In the genomic region with DNA sequence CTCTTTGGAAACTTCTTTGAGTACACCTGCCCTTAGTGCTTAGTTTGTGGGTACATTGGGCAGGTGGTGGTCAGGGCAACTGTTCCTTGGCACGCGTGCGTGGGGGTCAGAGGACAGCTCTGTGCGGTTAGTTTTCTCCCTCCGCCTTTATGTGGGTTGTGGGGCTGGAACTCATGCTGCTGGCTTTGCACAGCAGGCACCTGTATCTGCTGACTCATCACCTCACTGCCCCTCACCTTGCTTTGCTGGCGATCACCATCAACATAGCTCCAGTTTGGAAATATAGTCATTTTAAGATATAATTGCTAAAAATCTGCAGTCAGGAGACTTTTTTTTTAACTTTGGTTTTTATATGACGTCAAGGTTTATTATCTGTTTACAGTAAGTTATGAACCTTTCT, we compare ENCODE assay signal across 15 mouse cellular contexts. TPM values are rescaled to one million over a fixed set of nuclear protein-coding genes. Genes with fewer than 3 reads are reported as not detected.
DNase-seq lines count a peak whose midpoint lies in the region; ATAC-seq and TF ChIP-seq lines count a peak whose summit lies in the region.
"Had no signal": no experiment of that assay in that cellular context is flagged by ENCODE, and none has a peak within 500 bp of the region (broad histone marks: within the 10 kb centered on the region; RNA-seq: fewer than 3 reads in every experiment).

No protein-coding gene starts in this region.

- H3K4me1 ChIP-seq in heart, postnatal 0 days (ENCODE audit: control insufficient read depth, insufficient read depth), result peaks cover 9% of the 10 kb centered on the region; the same call in 1 of the 2 replicates
- H3K4me1 ChIP-seq in E14TG2a.4 (replicated peaks; ENCODE audit: low read depth, low read length), result peaks cover 71% of the 10 kb centered on the region
- peaks cover 2% of the 10 kb centered on the region; the same call in 1 of the 2 replicates for H3K4me1 ChIP-seq in embryonic fibroblast, embryonic 13.5 days (ENCODE audit: control insufficient read depth, insufficient read depth, low read length)
- peaks cover 10% of the 10 kb centered on the region for H3K4me1 ChIP-seq in midbrain, embryonic 15.5 days

- 96% methylated on average over 7 of the region's 7 CpGs for WGBS in heart, postnatal 0 days
- WGBS in midbrain, embryonic 15.5 days, result 92% methylated on average over 7 of the region's 7 CpGs

- ATAC-seq in heart, postnatal 0 days (ENCODE audit: insufficient read depth, low read depth), result no peak
- no peak for ATAC-seq in midbrain, embryonic 15.5 days (replicated peaks)
- ATAC-seq: CD4-positive, CD25-positive, alpha-beta regulatory T cell, adult 4 months had no signal

- H3K27me3 ChIP-seq in heart, postnatal 0 days (ENCODE audit: control insufficient read depth, insufficient read depth, low read length), result 0 out of 2 replicates have a peak, but pooled peaks cover 8% of the 10 kb centered on the region
- no peaks in the 10 kb centered on the region for H3K27me3 ChIP-seq in E14TG2a.4 (ENCODE audit: insufficient read depth, low read length)
- no peaks in the 10 kb centered on the region for H3K27me3 ChIP-seq in midbrain, embryonic 15.5 days (replicated peaks)
- H3K27me3 ChIP-seq: forebrain, embryonic 12.5 days had no signal

- no peak for TF ChIP-seq EP300 in heart, postnatal 0 days (IDR thresholded peaks at IDR 0.05; ENCODE audit: low read depth)

- no peak overlapping the region for H3K4me3 ChIP-seq in heart, postnatal 0 days (ENCODE audit: low read depth, low read length)
- peak overlapping the region; percentile 94 for H3K4me3 ChIP-seq in E14TG2a.4 (replicated peaks; ENCODE audit: low read length)
- peak overlapping the region; percentile 83 for H3K4me3 ChIP-seq in embryonic fibroblast, embryonic 13.5 days (ENCODE audit: insufficient read depth, low read length)
- no peak overlapping the region; the same call in 1 of the 2 replicates for H3K4me3 ChIP-seq in midbrain, embryonic 15.5 days
- H3K4me3 ChIP-seq: forebrain, embryonic 12.5 days; myocyte had no signal

- H3K36me3 ChIP-seq in heart, postnatal 0 days (replicated peaks; ENCODE audit: control insufficient read depth, insufficient read depth, low read length), result no peaks in the 10 kb centered on the region
- H3K36me3 ChIP-seq in E14TG2a.4 (ENCODE audit: insufficient read depth, low read length), result peaks cover 39% of the 10 kb centered on the region
- no peaks in the 10 kb centered on the region for H3K36me3 ChIP-seq in midbrain, embryonic 15.5 days (replicated peaks)
- H3K36me3 ChIP-seq: forebrain, embryonic 12.5 days had no signal

- no peak for TF ChIP-seq POLR2A in embryonic fibroblast, embryonic 13.5 days (IDR thresholded peaks at IDR 0.05; ENCODE audit: low read depth, low read length)

- DNase-seq in heart, postnatal 0 days (ENCODE audit: low spot score), result no peak
- DNase-seq in heart, adult 11 months, result no peak
- no peak for DNase-seq in B cell, adult 2 months
- DNase-seq in urinary bladder, postnatal 25 days (ENCODE audit: low spot score), result no peak
- no peak for DNase-seq in urinary bladder, postnatal 14 days (ENCODE audit: low spot score)
- DNase-seq: heart, postnatal 4 days; lung, postnatal 4 days; thymus, postnatal 36 days had no signal

- H3K9me3 ChIP-seq in heart, postnatal 0 days (replicated peaks; ENCODE audit: control insufficient read depth, low read length), result no peaks in the 10 kb centered on the region
- H3K9me3 ChIP-seq in E14TG2a.4 (ENCODE audit: low read length), result no peaks in the 10 kb centered on the region
- H3K9me3 ChIP-seq in midbrain, embryonic 15.5 days, result no peaks in the 10 kb centered on the region
- H3K9me3 ChIP-seq: forebrain, embryonic 12.5 days had no signal

- TF ChIP-seq CTCF in heart, postnatal 0 days (IDR thresholded peaks at IDR 0.05; ENCODE audit: low read depth), result no peak
- TF ChIP-seq CTCF in E14TG2a.4 (conservative IDR thresholded peaks at IDR 0.05; ENCODE audit: low read length), result no peak
- no peak for TF ChIP-seq CTCF in embryonic fibroblast, embryonic 13.5 days (IDR thresholded peaks at IDR 0.05; ENCODE audit: borderline replicate concordance, insufficient read depth, low read length)

- no peak overlapping the region for H3K27ac ChIP-seq in heart, postnatal 0 days (ENCODE audit: low read depth)
- H3K27ac ChIP-seq in embryonic fibroblast, embryonic 13.5 days (ENCODE audit: insufficient read depth, low read length), result no peak overlapping the region
- no peak overlapping the region for H3K27ac ChIP-seq in midbrain, embryonic 15.5 days
- H3K27ac ChIP-seq: forebrain, embryonic 12.5 days; gastrocnemius, adult 2 months had no signal

- H3K4me2 ChIP-seq in heart, postnatal 0 days (ENCODE audit: low read depth, low read length), result peak overlapping the region; percentile 69
- H3K4me2 ChIP-seq in midbrain, embryonic 15.5 days, result peak overlapping the region; percentile 86

- H3K9ac ChIP-seq in heart, postnatal 0 days (replicated peaks; ENCODE audit: low read depth, low read length), result no peak overlapping the region
- no peak overlapping the region for H3K9ac ChIP-seq in midbrain, embryonic 15.5 days
- H3K9ac ChIP-seq: forebrain, embryonic 12.5 days had no signal

RNA-seq across cellular contexts. Expression of a gene that starts 2.0 kb away (rescaled TPM):
- total RNA-seq in heart, postnatal 0 days (2014; rRNA removed; ENCODE audit: low replicate concordance), result 26.1 and 29.1 TPM in 2 replicates
- polyA plus RNA-seq in heart, postnatal 0 days (2015; fragmentation: Nextera tagmentation; extraction: Ambion mirVana), result 19.9 and 20.0 TPM in 2 replicates
- polyA plus RNA-seq in embryonic fibroblast, embryonic 13.5 days (2011; ENCODE audit: insufficient read length, low read depth, missing spikeins), result 149 and 184 TPM in 2 replicates
- 40.8 and 41.5 TPM in 2 replicates for polyA plus RNA-seq in midbrain, embryonic 15.5 days (2015; fragmentation: Nextera tagmentation; extraction: Ambion mirVana)

Comparison
In these comparisons a context has a peak if more than half of its experiments do, and no peak if none do; other contexts are left out.
1. H3K4me3 ChIP-seq: peak in E14TG2a.4 (single experiment) and embryonic fibroblast, embryonic 13.5 days (single experiment); none in heart, postnatal 0 days (single experiment) and midbrain, embryonic 15.5 days (single experiment).